Mouse (Mus musculus): ENCODE results near the gene Lrch3.
"Not testable (repeated sequence)": the region's sequence is repeated elsewhere in the genome, so short reads cannot be mapped to it uniquely, and the experiment has no call there.

The Lrch3 gene

GRCm38 (mm10) chr16:33005216-33005615 lies 91.3 kb downstream of the Lrch3 start:
- DNase-seq: peak; percentile 53 to 58

GRCm38 (mm10) chr16:33006888-33007287 lies 93.0 kb downstream of the Lrch3 start:
- DNase-seq: peak; percentile 53 to 60

GRCm38 (mm10) chr16:33007436-33007835 lies 93.5 kb downstream of the Lrch3 start:
- DNase-seq: peak in 1 of 2 experiments; percentile 13

GRCm38 (mm10) chr16:33010166-33010565 lies 96.3 kb downstream of the Lrch3 start:
- DNase-seq: no peak

DNA sequence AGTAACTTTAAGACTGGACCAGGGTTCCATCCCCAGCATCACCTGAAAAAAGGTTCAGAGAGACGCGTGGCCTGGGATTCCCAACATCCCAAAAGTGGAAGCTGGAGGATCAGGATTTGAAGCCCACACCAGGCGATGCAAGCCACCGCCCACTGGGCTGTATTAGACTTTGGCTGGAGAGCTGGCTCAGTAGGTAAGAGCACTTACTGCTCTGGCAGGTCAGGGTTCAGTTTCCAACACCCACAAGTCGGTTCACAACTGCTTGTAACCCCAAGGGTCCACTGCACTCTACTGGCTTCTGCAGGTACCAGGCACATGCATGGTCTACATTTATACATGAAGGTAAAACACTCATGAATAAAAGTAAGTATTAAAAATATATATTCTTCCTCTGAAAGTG lies 99.9 kb downstream of the Lrch3 start:
- no peak for DNase-seq

DNA sequence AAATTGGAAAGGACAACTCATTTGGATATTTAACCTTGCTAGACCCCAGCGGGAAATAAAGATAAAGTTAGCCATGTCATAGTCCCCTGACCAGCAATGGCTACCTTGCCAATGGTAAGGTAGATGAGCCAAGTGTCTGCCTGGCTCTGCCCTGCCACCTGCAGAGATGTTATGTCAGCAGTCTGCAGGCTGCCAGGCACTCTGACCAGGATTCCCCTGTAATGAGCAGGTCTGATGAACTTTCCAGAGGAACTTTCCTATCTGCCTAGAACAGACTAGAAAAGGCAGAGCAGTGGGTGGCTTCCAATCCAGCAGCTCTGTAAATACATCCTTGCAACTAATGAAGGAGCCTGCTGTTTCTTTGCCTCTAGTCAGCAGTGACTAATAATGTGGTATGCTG lies 101.0 kb downstream of the Lrch3 start:
- DNase-seq: peak; percentile 65 to 67

- no peak for DNase-seq
Observed at GRCm38 (mm10) chr16:33015396-33015907, 101.6 kb downstream of the Lrch3 start.

DNA sequence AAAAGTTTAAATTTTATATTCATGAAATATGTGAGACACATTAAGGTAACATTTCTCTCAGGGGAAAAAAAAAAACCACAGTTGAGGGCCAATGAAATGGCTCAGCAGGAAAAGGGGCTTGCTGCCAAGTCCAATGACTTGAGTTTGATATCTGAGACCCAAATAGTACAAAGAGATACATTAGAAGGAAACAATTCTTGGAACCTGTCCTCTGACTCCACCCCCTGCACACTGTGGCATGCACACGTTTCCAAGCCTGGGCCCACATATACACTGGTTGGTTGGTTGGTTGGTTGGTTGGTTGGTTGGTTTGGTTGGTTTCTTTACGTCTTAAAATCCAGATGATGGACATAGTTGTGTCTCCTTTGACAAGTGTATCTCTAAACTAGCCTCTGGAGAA lies 102.1 kb downstream of the Lrch3 start:
- DNase-seq: no peak

- DNase-seq: no peak
Observed at GRCm38 (mm10) chr16:33017677-33018349, 103.9 kb downstream of the Lrch3 start.

- DNase-seq: no peak
Observed at GRCm38 (mm10) chr16:33019117-33019770, 105.3 kb downstream of the Lrch3 start.

- DNase-seq: no peak
Observed at GRCm38 (mm10) chr16:33021381-33021780, 107.5 kb downstream of the Lrch3 start.

DNA sequence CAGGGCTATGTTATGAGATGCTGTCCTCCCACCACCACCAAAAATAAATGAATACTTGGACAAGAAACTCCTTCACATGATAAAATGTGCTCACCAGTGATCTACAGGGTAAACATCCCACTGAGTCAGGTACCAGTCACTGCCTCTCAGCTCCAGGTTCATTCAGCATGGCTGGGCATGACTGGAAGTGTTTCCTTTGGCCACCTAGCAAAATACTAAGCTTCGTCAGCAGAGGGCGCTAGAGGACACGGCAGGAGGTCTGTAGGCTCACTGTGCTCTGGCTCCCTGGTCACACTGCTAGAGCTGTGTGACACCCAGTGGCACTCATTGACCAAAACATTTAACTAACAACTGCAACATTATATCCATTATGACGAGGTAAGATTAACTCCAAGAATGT lies 109.8 kb downstream of the Lrch3 start:
- peak; percentile 82 to 83 for DNase-seq

DNA sequence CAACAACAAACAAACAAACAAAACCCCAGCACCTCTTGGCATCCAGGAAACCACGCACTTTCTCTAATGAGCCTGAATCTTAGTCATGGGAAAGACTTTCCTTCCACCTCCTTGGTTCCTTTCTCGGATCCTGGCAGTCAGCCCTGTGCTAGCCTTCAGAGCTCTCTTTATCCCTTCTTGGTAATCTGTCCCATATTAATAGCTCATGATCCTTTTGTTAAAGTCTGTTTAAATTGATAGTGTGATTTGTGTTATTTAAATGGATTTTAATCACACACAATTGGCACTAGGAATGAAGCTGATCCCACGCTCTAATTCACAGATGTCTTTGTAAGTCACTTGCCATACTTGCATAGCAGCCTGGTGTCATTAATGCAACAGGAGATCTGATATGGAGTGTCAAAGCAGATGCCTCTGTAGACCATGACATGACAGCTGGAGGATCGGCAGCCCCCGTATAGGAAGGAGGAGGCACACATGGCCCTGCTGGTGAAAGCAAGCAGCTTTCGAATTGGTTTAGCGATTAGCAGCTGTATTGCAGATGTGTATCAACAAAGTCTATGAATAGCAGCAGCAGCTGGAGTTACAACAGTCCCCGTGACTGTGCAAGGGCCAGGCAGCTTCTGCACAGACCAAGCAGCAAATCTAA lies 110.7 kb downstream of the Lrch3 start:
- no peak for DNase-seq

DNA sequence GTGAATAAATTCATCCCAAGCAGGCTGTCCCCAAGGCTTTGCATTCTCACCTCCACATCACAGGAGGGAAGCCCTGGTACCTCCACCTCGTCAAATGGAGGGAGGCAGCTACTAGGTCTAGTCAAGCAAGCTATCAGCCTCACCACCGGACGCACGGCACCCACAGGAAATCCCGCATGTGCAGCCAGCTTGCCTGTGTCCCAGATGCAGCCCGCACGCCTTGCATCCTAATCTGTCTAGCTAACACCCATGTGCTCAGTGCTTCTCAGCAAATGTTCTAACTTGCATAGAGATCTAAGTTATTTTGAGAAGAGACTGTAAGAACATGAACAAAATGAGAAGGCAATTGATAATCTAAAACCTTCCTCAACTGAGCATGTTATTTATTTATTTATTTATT lies 112.5 kb downstream of the Lrch3 start:
- DNase-seq: no peak

GRCm38 (mm10) chr16:33036006-33036405 lies 122.1 kb downstream of the Lrch3 start:
- DNase-seq: no peak

DNA sequence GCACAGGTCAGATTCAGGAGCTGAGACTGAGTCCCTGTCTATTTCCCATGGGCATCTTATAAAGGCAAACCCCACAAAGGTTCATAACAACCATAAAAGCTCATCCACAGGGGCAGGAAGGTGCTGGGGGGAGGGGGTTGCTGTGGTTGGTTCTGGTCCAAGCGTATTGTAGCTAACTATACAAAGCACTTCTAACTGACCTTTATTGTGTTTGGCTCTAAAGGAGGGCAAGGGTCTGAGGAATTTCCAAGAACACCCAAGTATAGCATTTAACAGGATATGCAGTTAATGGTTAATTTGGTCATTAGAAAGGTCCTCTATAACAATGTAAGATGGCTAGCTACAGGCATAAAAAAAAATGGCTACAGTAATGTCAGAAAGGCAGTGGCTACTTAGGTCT lies 128.8 kb downstream of the Lrch3 start:
- no peak for DNase-seq

GRCm38 (mm10) chr16:33043268-33043667 lies 129.4 kb downstream of the Lrch3 start:
- no peak for DNase-seq

DNA sequence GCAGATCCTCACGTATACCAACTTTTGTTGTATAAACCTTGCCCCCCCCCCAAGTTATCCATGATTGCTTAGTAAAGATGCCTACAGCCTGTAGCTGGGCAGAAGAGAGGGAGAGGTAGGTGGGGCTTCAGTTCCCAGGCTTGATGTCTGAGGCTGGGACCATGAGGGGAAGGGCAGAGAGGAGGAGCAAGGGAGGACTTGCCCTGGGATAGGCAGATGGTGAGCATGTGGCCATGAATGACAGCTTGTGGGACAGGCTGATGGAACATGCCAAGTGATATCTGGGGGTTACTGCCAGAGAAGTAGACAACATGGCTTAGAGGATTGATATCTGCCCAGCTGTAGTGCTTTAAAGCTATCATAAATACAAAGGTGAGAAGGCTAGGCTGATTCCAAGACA lies 134.1 kb downstream of the Lrch3 start:
- no peak for DNase-seq

DNA sequence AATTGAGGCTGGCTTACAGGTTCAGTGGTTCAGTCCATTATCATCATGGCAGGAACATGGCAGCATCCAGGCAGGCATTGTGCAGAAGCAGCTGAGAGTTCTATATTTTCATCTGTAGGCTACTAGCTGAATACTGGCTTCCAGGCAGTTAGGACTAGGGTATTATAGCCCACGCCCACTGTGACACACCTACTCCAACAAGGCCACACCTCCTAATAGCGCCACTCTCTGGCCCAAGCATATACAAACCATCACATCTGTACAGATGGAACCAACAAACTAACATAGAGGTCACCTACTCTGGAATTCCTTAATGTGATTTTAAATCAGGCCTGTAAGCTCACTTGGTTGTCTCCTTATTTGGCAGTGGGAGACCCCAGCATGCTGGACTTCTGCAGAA lies 134.8 kb downstream of the Lrch3 start:
- no peak for DNase-seq

DNA sequence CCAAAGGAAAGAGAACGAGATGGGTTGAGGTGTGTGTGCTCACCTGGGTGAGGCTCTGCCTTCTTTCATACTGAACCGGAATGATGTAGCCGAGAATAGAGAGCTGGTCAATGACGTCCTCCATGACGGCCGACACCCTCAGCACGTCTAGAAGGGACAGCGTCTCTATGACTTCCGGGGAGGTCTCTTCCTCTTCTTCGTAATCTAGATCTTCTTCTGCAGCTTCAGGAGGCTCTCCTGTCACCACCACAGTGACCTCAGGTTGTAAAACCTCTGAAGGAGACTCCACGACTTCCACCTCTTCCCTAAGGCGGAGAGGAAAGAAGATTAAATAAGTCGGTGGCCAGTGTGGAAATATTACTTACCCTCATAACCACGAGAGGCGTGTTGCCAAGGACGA lies 135.9 kb downstream of the Lrch3 start:
- DNase-seq: no peak

DNA sequence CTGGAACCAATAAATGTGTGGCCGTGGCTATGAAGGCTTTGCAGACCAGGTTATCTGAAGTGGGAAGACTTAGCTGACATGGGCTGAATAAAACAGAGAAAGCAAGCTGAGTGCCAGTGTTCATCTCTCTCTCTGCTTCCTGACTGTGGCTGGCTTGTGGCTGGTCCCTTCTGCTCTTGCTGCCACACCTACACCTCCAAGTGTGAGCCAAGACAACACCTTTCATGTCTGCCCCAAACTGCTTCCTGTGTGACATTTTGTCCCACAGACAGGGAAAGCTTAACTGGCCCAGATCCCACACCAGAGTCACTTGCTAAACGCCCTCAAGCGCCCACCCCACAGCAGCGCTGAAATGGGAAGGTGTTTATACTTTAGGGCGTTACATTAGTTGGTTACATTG lies 139.2 kb downstream of the Lrch3 start:
- no peak for DNase-seq

- DNase-seq: not testable (repeated sequence)
Observed at GRCm38 (mm10) chr16:33054927-33055326, 141.0 kb downstream of the Lrch3 start.

DNA sequence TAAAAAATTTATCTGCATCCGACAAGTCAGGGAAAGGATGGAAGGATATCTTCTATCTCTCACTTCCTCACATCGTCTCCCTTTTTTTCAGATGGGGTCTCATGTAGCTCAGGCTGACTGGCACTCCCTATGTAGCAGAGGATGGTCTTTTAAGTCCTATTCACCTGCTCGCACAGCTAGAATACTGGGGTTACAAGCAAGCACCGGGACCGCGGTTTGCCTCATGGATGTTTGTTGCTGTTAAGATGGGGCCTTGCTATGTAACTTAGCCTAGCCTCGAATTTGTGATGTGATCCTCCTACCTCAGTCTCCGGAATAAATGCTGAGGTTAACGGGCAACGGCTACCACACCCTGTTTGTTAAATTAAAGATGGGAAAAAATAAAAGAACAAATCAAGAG lies 141.8 kb downstream of the Lrch3 start:
- DNase-seq: peak; percentile 10 to 27

Data from cerebellum, adult 18-20 months (tissue).